Mouse (Mus musculus): ENCODE measurements around the gene Igflr1. TPM values are rescaled to one million over a fixed set of nuclear protein-coding genes. Genes with fewer than 3 reads are reported as not detected.

Gene Igflr1
- polyA plus RNA-seq, 1 experiment, result 2.1 TPM

DNA sequence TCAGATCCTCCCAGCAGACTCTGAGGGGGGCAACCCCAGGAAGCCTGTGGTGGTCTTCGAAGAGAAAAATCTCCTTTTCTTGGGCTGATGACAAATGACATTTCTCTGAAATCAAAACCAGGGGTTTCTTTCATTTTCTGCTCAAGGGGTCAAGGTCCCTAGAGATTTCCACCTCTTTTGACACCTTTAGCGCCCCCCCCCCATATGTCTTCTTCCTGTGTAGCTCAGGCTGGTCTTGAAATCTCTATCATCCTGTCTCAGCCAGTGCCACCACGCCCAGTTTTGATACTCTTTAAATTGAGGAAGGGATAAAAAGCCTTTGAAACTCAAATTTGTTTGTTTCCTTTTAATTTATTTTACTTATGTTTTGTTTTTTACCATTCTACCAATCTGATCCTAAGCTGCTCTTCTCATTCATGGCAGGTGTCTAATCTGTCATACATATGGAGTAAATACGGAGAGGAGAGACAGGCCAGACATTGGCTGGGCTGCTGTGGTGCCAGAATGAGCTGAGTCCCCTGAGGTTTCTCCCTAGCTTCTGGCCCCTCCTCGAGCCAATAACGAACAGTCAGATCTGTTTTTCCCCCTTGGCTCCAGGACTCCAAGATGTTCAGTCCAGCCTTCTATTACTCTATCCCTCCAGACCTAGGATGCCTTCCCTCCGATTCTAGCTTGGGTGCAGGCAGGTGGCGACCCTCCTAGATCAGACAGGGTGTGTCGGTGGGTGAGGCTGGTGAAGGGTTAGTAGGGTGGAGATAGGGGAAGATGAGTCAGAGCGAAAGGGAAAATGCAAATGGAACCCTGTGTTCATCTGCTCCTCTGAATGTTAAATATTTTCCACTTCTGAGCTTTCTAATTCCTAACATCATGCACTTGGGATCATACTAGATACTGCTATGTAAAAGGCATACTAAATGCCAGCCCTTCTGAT is 28.6 kb downstream of the Igflr1 start:
- TF ChIP-seq POLR2A (IDR thresholded peaks at IDR 0.05; ENCODE audit: borderline replicate concordance, low read depth, low read length) (no peak), CTCF (IDR thresholded peaks at IDR 0.05; ENCODE audit: low read depth, low read length) (no peak)
- H3K4me1 ChIP-seq (ENCODE audit: control insufficient read depth, insufficient read depth, low read length), result peaks cover 39% of the 10 kb centered on the region
- no peak overlapping the region for H3K4me3 ChIP-seq (ENCODE audit: insufficient read depth, low read length)
- H3K27ac ChIP-seq (ENCODE audit: insufficient read depth, low read depth, low read length), result no peak overlapping the region

- H3K27ac ChIP-seq (ENCODE audit: insufficient read depth, low read depth, low read length), result no peak overlapping the region
- peaks cover 39% of the 10 kb centered on the region for H3K4me1 ChIP-seq (ENCODE audit: control insufficient read depth, insufficient read depth, low read length)
- H3K4me3 ChIP-seq (ENCODE audit: insufficient read depth, low read length), result no peak overlapping the region
- no peak for TF ChIP-seq CTCF (IDR thresholded peaks at IDR 0.05; ENCODE audit: low read depth, low read length)
- TF ChIP-seq POLR2A (IDR thresholded peaks at IDR 0.05; ENCODE audit: borderline replicate concordance, low read depth, low read length), result no peak
Observed at GRCm38 (mm10) chr7:30594510-30595024, 29.3 kb downstream of the Igflr1 start.

GRCm38 (mm10) chr7:30596093-30596492 is 30.9 kb downstream of the Igflr1 start:
- H3K27ac ChIP-seq (ENCODE audit: insufficient read depth, low read depth, low read length), result no peak overlapping the region
- no peak overlapping the region for H3K4me3 ChIP-seq (ENCODE audit: insufficient read depth, low read length)
- peaks cover 39% of the 10 kb centered on the region for H3K4me1 ChIP-seq (ENCODE audit: control insufficient read depth, insufficient read depth, low read length)
- TF ChIP-seq CTCF (IDR thresholded peaks at IDR 0.05; ENCODE audit: low read depth, low read length) (no peak), POLR2A (IDR thresholded peaks at IDR 0.05; ENCODE audit: borderline replicate concordance, low read depth, low read length) (no peak)

DNA sequence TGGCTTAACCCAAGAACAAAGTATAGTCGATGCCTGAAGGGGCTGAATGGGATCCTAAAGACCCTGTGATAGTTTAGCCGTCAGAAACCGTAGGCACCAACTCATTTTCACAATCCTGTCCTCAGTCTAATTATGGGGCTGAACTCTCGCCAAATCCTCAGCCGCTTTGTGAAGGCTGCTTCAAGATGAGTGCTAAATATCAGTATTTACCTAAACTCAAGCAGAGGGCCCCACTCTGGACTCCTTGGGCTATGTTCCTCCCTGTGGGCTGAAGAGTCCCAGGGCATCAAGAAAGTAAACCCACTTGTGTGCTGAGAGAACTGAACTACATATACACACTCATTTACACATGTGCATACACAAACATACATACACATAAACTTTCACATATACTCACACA is 31.6 kb downstream of the Igflr1 start:
- Histone ChIP-seq H3K27ac (ENCODE audit: insufficient read depth, low read depth, low read length) (no peak overlapping the region), H3K4me1 (ENCODE audit: control insufficient read depth, insufficient read depth, low read length) (peaks cover 35% of the 10 kb centered on the region), H3K4me3 (ENCODE audit: insufficient read depth, low read length) (no peak overlapping the region)
- TF ChIP-seq CTCF (IDR thresholded peaks at IDR 0.05; ENCODE audit: low read depth, low read length), result no peak
- no peak for TF ChIP-seq POLR2A (IDR thresholded peaks at IDR 0.05; ENCODE audit: borderline replicate concordance, low read depth, low read length)

GRCm38 (mm10) chr7:30598786-30599185 is 33.6 kb downstream of the Igflr1 start, which contains the start of gene Zbtb32:
Gene Zbtb32, minus strand, starts transcription at chr7:30598909.
- Histone ChIP-seq H3K27ac (ENCODE audit: insufficient read depth, low read depth, low read length) (no peak within 1 kb of the TSS), H3K4me3 (ENCODE audit: insufficient read depth, low read length) (no peak within 1 kb of the TSS), H3K4me1 (ENCODE audit: control insufficient read depth, insufficient read depth, low read length) (peaks cover 17% of the 10 kb centered on the region)
- TF ChIP-seq CTCF (IDR thresholded peaks at IDR 0.05; ENCODE audit: low read depth, low read length) (no peak), POLR2A (IDR thresholded peaks at IDR 0.05; ENCODE audit: borderline replicate concordance, low read depth, low read length) (no peak)

DNA sequence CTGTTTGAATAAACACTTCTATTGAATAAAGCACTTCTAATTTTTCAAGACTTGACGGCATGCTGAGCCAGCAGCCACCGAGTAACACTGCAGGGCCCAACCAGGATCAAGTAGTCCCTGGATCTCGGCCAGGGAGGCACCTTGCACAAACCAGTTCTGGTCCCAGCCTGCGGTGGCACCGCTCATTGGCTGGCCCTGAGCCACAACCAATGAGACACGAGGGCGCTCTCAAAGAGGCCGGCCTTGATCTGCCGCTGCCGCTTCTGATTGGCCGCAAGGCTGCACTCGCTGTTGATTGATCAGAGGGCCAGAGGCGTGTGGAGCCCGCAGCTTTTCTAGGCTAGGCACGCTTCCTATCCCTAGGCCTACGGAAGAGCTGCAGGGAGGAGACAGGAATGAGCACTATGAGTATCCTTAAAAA is 34.7 kb downstream of the Igflr1 start:
- peaks cover 6% of the 10 kb centered on the region for H3K4me1 ChIP-seq (ENCODE audit: control insufficient read depth, insufficient read depth, low read length)
- H3K4me3 ChIP-seq (ENCODE audit: insufficient read depth, low read length), result no peak overlapping the region
- no peak overlapping the region for H3K27ac ChIP-seq (ENCODE audit: insufficient read depth, low read depth, low read length)
- TF ChIP-seq POLR2A (IDR thresholded peaks at IDR 0.05; ENCODE audit: borderline replicate concordance, low read depth, low read length) (no peak), CTCF (IDR thresholded peaks at IDR 0.05; ENCODE audit: low read depth, low read length) (no peak)

DNA sequence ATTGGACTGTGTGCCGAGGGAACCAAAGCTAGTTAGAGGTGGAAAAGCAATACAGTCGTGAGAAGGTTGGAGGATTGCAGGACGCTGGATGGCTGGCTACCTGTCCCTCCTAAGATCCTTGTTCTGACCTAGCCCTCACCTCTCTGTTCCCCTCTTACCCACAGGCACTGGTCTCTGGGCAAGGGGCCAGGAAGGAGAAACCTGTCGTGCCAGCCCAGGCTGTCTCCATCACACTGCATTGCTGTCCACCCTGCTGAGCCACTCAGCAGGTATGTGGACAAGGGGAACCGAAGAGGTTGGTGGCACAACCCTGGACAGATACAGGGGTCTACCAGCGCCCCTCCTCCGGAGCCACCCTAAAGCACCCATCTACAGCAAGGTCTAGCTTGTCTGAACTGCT is 35.4 kb downstream of the Igflr1 start:
- TF ChIP-seq CTCF (IDR thresholded peaks at IDR 0.05; ENCODE audit: low read depth, low read length) (no peak), POLR2A (IDR thresholded peaks at IDR 0.05; ENCODE audit: borderline replicate concordance, low read depth, low read length) (no peak)
- Histone ChIP-seq H3K4me1 (ENCODE audit: control insufficient read depth, insufficient read depth, low read length) (0 out of 2 replicates have a peak, but pooled peaks cover 4% of the 10 kb centered on the region), H3K27ac (ENCODE audit: insufficient read depth, low read depth, low read length) (no peak overlapping the region), H3K4me3 (ENCODE audit: insufficient read depth, low read length) (no peak overlapping the region)

DNA sequence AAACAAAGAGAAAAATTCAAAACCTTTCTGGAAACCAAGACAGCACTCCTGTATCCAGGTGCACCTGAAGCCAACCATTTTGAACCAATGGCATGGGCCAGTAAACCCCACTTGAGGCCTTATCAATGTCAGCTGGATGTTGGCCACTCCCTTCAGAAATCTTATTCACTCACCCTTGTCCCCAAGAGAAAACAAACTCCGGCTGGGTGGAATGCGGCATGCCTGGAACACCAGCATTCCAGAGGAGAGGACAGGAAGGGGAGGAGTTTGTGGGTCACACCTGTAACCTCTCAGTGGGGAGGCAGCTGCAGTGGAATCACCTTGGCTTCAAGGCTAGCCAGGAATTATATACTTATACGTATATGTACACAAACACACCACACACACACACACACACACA is 37.4 kb downstream of the Igflr1 start:
- Histone ChIP-seq H3K4me1 (ENCODE audit: control insufficient read depth, insufficient read depth, low read length) (0 out of 2 replicates have a peak, but pooled peaks cover 4% of the 10 kb centered on the region), H3K27ac (ENCODE audit: insufficient read depth, low read depth, low read length) (no peak overlapping the region), H3K4me3 (ENCODE audit: insufficient read depth, low read length) (no peak overlapping the region)
- TF ChIP-seq POLR2A (IDR thresholded peaks at IDR 0.05; ENCODE audit: borderline replicate concordance, low read depth, low read length) (no peak), CTCF (IDR thresholded peaks at IDR 0.05; ENCODE audit: low read depth, low read length) (no peak)

DNA sequence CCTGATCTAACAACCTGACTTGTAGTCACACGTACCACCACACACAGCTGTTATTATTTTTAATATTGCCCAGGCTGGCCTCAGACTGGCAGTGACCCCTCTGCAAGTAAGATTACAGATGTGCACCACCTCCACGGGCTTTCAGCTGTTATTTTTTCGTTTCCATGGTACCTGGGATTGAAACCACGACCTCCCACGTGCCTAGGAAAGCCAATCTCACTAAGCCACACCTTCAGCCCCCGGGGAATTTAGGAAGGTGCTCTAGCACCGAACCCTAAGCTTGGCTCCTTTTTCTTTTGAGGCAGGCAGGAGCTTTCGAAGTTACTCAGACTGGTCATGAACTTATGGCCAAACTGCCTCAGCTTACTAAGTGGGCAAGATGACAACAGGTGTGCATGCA is 39.2 kb downstream of the Igflr1 start:
- Histone ChIP-seq H3K27ac (ENCODE audit: insufficient read depth, low read depth, low read length) (no peak overlapping the region), H3K4me3 (ENCODE audit: insufficient read depth, low read length) (no peak overlapping the region), H3K4me1 (ENCODE audit: control insufficient read depth, insufficient read depth, low read length) (0 out of 2 replicates have a peak, but pooled peaks cover 4% of the 10 kb centered on the region)
- no peak for TF ChIP-seq CTCF (IDR thresholded peaks at IDR 0.05; ENCODE audit: low read depth, low read length)
- TF ChIP-seq POLR2A (IDR thresholded peaks at IDR 0.05; ENCODE audit: borderline replicate concordance, low read depth, low read length), result no peak

GRCm38 (mm10) chr7:30604944-30605343 is 39.7 kb downstream of the Igflr1 start:
- no peak overlapping the region for H3K4me3 ChIP-seq (ENCODE audit: insufficient read depth, low read length)
- no peak for TF ChIP-seq POLR2A (IDR thresholded peaks at IDR 0.05; ENCODE audit: borderline replicate concordance, low read depth, low read length)
- no peak for TF ChIP-seq CTCF (IDR thresholded peaks at IDR 0.05; ENCODE audit: low read depth, low read length)
- no peak overlapping the region for H3K27ac ChIP-seq (ENCODE audit: insufficient read depth, low read depth, low read length)
- 0 out of 2 replicates have a peak, but pooled peaks cover 4% of the 10 kb centered on the region for H3K4me1 ChIP-seq (ENCODE audit: control insufficient read depth, insufficient read depth, low read length)

Data from bone marrow macrophage, adult 2 months (primary cell).